Mouse (Mus musculus): ENCODE data around the gene 4931429L15Rik.

DNA sequence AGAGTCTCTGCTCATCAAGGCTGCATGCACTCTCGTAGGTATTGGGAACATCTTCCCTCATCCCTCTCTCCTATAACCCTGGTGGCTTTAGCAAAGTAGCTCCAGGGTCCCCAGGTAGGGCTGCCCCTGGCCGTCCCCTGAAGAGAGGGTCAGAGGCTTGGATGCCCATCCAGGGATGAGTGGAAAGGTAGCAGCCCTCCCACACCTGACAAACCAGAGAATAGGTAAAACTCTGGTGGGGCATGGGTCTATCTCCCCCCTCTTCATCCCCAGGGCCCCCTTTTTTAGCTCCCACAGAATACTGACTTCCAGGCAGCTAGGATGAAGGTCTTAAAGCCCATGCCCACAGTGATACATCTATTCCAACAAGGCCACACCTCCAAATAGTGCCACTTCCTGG is 675 bp upstream of the 4931429L15Rik start:
- no peak for TF ChIP-seq POLR2A (IDR thresholded peaks at IDR 0.05; ENCODE audit: borderline replicate concordance, insufficient read depth, low read length)
- no peak for TF ChIP-seq CTCF (IDR thresholded peaks at IDR 0.05; ENCODE audit: borderline replicate concordance, insufficient read depth, low read depth, low read length)
